Comparison of ENCODE assay signal across 8 mouse cellular contexts in the genomic region with DNA sequence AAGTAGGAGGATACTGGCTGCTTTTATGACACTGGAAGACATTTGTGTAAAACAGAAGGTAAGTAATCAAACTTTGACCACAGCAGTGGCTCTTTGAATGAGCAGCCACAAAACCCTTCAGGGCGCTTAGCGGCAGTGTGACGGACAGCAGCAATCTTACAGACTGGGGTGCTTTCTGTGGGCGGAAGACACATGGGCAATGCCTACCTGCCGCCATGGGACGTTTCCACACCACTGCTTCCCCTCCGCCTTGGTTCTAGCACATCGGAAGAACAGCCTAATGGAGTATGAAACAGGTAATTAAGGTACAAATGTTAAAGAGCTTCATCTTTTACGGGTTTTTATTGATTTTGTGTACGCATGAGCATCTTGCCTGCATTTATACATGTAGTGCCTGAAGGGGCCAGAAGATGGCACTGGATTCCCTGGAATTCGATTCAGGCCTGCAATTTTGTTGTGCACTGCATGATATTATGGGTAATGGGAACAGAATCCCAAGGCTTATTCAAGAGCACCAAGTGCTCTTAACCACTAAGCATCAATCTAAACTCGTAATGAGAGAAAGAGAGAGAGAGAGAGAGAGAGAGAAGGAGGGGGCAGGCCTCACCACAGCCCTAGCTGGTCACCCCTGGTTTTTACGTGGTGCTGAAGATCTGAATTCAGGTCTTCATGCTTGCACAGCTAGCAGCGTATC. TPM values are rescaled to one million over a fixed set of nuclear protein-coding genes. Genes with fewer than 3 reads are reported as not detected.
DNase-seq lines count a peak whose midpoint lies in the region; ATAC-seq and TF ChIP-seq lines count a peak whose summit lies in the region.

No protein-coding gene starts in this region.

- peak; percentile 49 for DNase-seq in gastrocnemius, adult 2 months
- DNase-seq in gastrocnemius, postnatal 36 days: no peak
- DNase-seq in A20 (ENCODE audit: low read depth, low spot score): peak; percentile 32
- peak; percentile 28 for DNase-seq in adrenal gland, postnatal 14 days
- peak; percentile 46 for DNase-seq in forelimb bud, embryonic 11.5 days (ENCODE audit: low read depth, low spot score)
- peak; percentile 65 to 80 for DNase-seq in layer of hippocampus, postnatal 10 days (ENCODE audit: low spot score in 2 of 2)
- peak; percentile 75 for DNase-seq in midbrain, postnatal 0 days (ENCODE audit: low spot score)
- DNase-seq in spleen, postnatal 14 days (ENCODE audit: low spot score in 2 of 2): no peak

- H3K36me3 ChIP-seq in midbrain, postnatal 0 days (ENCODE audit: insufficient read depth, low read length): no peaks in the 10 kb centered on the region

- no peaks in the 10 kb centered on the region for H3K4me1 ChIP-seq in midbrain, postnatal 0 days (ENCODE audit: insufficient read depth, low read length)

- no peak overlapping the region for H3K27ac ChIP-seq in gastrocnemius, adult 2 months
- no peak overlapping the region for H3K27ac ChIP-seq in midbrain, postnatal 0 days (ENCODE audit: low read depth, low read length)

- H3K4me3 ChIP-seq in gastrocnemius, adult 2 months: no peak overlapping the region
- H3K4me3 ChIP-seq in midbrain, postnatal 0 days (ENCODE audit: low read depth, low read length): no peak overlapping the region

- 77% methylated on average over 14 of the region's 14 CpGs for WGBS in midbrain, postnatal 0 days

- H3K4me2 ChIP-seq in midbrain, postnatal 0 days (ENCODE audit: low read depth, low read length, poor library complexity, severe bottlenecking): no peak overlapping the region

- ATAC-seq in midbrain, postnatal 0 days (ENCODE audit: low FRiP score): peak; percentile 54; the same call in 1 of the 2 replicates

- no peak overlapping the region for H3K9ac ChIP-seq in midbrain, postnatal 0 days (replicated peaks; ENCODE audit: low read length, poor library complexity, severe bottlenecking)

- H3K9me3 ChIP-seq in midbrain, postnatal 0 days (ENCODE audit: low read length): no peaks in the 10 kb centered on the region

- H3K27me3 ChIP-seq in midbrain, postnatal 0 days (ENCODE audit: insufficient read depth, low read length): no peaks in the 10 kb centered on the region

- TF ChIP-seq CTCF in gastrocnemius, adult 2 months (IDR thresholded peaks at IDR 0.05): peak; percentile 73
- TF ChIP-seq CTCF in midbrain, postnatal 0 days (IDR thresholded peaks at IDR 0.05): peak; percentile 90

- intact Hi-C loops in gastrocnemius, adult 2 months (cut with DNase I): loop anchor here (10.0 kb wide), 1 partner anchor 501 kb away; no protein-coding TSS in a partner anchor
- intact Hi-C loops in gastrocnemius, postnatal 36 days (cut with DNase I): loop anchor here (5.0 kb wide), 1 partner anchor 498 kb away; no protein-coding TSS in a partner anchor

RNA-seq across cellular contexts. Expression of gene Ttf2, which starts 5.5 kb away (rescaled TPM):
- 1 to 10 TPM; 2.5 to 3.1 TPM for total RNA-seq in gastrocnemius, adult 2 months (2021)
- total RNA-seq in gastrocnemius, postnatal 36 days (2021): 1 to 10 TPM; 3.6 to 3.8 TPM
- total RNA-seq in adrenal gland, postnatal 14 days (2021): 9.5 and 10.7 TPM in 2 replicates
- total RNA-seq in layer of hippocampus, postnatal 10 days (2021): 1 to 10 TPM; 2.6 to 3.0 TPM
- 3.6 and 3.7 TPM in 2 replicates for total RNA-seq in midbrain, postnatal 0 days (2014; rRNA removed)
- polyA plus RNA-seq in midbrain, postnatal 0 days (2015; fragmentation: Nextera tagmentation; extraction: Ambion mirVana): 1.5 and 1.9 TPM in 2 replicates

RNA-seq across cellular contexts. Expression of gene Trim45, which starts 42.0 kb away (rescaled TPM):
- 1 to 10 TPM; 4.7 to 7.8 TPM for total RNA-seq in gastrocnemius, adult 2 months (2021)
- 1 to 10 TPM; 3.9 to 4.3 TPM for total RNA-seq in gastrocnemius, postnatal 36 days (2021)
- total RNA-seq in adrenal gland, postnatal 14 days (2021): 3.0 and 3.5 TPM in 2 replicates
- 10 to 100 TPM in 1 of 2 experiments, 1 to 10 TPM in 1; 9.9 to 10.6 TPM for total RNA-seq in layer of hippocampus, postnatal 10 days (2021)
- 6.7 and 8.9 TPM in 2 replicates for total RNA-seq in midbrain, postnatal 0 days (2014; rRNA removed)
- 5.1 and 5.8 TPM in 2 replicates for polyA plus RNA-seq in midbrain, postnatal 0 days (2015; fragmentation: Nextera tagmentation; extraction: Ambion mirVana)

Comparison
In these comparisons a context has a peak if more than half of its experiments do, and no peak if none do; other contexts are left out.
1. DNase-seq: peak in gastrocnemius, adult 2 months (single experiment), A20 (single experiment), adrenal gland, postnatal 14 days (single experiment), forelimb bud, embryonic 11.5 days (single experiment), layer of hippocampus, postnatal 10 days (2 of 2) and midbrain, postnatal 0 days (single experiment); none in gastrocnemius, postnatal 36 days (0 of 2) and spleen, postnatal 14 days (0 of 2).